Mouse (Mus musculus) telencephalon, adult 2 months (tissue): ENCODE data around the gene Sun2.

Experiments
- DNase-seq: peaks from one replicate; pipeline ENCODE4 v3.0.0-alpha.2; 2011; ENCODE audit warnings: low read depth, low spot score

Sun2 gene

DNA sequence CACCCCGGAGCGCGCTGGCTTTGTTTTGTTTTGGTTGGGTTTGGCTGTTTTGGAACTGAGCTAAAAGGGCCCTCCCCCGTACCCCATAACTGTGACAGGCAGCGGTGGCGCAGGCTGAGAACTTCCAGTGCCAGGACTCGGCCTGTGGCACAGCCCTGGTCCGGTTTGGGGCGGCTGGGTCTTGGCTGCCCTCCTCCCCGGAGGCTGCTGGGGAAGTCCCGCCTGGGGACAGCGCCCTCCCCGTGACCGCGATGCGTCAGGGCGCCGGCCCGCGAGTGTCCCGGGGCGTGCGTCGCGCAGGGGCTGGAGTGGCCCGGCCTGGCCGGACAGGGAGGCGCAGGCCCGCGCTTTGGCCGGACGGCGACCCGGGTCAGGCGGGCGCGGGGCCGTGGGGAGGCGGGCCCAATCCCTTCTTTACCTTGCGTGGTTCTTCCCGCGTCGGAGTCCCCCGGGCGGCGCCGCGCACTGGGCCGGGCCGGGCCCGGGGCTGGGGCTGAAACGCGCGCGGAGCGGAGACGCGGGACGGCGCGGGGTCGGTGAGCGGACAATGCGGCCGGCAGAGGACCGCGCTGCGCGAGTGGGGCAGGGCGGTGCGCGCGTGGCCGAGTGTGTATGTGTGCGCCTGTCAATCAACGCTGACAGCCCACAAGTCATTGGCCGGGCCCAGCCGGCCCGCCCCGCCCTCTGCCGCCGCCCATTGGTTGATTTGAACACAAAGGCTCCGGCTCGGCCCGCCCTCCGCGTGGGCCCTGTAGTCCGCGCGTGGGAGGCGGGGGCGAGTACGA lies at the start of gene Sun2:
TSS of gene Sun2 (minus strand) at position 616 of the 785 bp plus-strand sequence.
- DNase-seq, result peak; percentile 74

DNA sequence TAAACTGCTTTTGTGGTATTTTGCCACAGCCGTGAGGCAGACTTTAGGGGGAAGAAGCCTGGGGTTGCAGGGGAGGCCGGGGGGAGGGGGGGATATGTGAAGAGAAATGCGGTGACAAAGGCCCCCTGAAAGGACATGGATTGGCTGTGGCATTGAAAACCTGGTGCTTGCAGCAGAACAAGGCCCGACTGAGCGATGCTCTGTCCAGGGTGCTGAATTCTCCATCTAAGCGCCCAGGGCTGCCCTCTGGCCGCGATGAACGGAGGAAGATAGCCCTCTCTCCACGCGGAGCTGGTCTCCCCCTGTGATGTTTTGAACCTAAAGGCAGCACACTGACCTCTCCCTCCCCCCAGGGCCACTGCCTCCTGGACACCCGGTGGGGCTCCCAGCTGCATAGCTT lies 49.2 kb upstream of the Sun2 start:
- DNase-seq, result no peak

DNA sequence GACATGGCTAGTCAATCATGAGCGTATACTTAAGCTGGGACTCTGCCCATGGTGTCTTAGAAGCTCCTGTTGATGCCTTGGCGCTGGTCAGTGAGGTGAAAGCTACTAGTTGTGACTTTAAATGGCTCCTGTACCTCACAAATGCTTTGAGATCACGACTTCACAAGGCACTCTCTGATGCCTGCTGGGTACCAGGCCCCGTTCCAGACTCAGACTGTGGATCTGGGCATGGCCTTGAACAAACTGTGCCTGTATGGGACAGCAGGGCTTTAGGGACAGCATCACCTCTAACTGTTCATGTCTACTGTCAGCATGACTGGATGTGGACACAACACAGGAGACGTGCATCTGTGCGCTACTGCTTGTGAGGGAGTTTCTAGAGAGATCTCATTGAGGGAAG lies 48.6 kb upstream of the Sun2 start:
- no peak for DNase-seq

DNA sequence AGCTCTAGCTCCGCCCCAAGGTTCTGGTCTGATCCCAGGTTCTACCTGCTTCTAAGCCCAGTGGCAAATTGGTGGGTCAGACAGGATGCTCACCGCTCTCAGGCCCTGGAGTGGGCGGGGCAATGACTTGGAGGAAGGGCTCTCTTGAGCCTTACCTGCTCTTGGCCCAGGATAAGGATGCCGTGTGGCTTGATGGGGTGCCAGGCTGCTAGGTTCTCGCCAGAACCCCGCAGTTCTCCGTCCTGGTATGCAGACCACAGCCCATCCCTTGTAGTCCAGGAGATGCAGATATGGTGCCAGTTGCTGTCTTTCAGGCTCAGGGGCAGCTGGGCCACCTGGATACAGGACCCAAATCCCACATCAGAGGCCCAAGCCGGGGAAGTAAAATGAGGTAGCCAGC lies 47.8 kb upstream of the Sun2 start:
- no peak for DNase-seq

DNA sequence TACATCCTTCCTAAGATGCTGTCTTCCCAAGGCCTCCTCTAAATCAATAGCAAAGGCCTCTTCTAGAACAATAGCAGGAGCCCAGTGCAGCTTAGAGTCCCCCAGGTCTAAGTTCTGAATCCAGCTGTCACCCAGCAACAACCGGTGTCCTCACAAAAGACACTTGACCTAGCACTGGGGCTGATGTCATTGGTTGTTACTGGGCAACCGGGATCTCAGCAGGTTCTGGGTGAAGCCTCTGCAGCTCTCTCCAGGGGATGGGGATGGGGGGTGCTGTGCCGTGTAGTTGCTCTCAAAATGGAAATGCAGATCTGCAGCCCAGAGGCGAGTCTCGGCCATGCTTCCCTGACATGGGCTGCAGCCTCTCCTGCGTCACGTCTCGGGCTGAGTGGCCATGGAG lies 45.5 kb upstream of the Sun2 start:
- DNase-seq, result no peak

DNA sequence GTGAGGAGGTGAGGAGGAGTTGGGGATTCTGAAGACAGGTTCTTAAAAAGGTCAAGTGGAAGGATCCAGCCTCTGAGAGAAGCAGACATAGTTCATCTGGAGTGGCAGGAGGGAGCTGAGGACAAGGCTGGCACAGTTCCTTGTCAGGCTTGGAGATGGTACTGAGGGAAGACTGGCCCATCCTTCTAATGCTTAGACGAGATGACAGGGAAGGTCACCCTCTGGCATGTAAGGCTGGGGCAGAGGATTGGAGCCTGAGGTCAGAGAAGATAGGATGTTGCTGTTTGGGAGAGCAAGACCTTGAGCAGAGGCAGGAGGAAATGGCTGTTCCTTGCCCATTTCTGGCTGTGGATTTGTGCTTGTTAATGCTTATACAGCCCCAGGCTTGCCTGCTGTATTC lies 42.7 kb upstream of the Sun2 start:
- no peak for DNase-seq

DNA sequence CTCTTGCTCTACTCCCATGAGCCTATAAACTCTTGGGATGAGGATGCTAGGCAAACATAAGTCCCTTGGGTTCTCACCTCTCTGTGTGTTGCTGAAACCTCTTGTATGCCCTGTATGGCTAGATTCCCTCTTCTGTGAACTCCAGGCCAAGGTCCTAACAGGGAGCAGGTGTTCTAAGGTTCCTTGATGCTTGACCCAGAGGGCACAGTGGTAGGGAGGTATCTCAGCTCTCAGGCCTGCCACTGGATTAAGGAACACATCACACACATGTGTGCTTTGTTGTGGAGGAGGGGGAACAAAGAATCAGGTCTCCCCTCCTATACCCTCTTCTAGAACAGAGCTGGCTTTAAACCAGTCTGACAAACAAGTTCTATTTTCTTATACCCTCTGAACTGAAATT lies 35.4 kb upstream of the Sun2 start, which contains the start of gene Dnal4:
TSS of gene Dnal4 (minus strand) at position 101 of the 400 bp plus-strand sequence.
- DNase-seq, result no peak

DNA sequence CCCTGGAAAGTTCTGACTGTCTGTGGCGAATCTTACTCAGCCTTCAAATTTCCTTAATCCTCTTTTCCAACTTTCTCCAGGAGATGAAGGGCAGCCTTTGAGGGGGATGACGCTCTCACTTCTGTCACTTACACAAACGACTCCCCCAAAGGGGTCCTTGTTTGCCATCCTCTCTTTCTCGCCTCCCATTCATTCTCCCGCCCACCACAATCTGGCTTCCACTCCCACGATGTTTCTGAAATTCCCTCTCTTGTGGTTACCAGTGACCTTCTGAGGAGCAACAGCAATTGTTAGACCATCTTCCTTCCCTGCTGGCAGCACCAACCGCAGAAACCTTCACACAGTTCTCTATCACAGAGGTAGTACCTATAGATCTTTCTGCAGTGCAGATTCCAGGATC lies 33.3 kb upstream of the Sun2 start:
- no peak for DNase-seq

DNA sequence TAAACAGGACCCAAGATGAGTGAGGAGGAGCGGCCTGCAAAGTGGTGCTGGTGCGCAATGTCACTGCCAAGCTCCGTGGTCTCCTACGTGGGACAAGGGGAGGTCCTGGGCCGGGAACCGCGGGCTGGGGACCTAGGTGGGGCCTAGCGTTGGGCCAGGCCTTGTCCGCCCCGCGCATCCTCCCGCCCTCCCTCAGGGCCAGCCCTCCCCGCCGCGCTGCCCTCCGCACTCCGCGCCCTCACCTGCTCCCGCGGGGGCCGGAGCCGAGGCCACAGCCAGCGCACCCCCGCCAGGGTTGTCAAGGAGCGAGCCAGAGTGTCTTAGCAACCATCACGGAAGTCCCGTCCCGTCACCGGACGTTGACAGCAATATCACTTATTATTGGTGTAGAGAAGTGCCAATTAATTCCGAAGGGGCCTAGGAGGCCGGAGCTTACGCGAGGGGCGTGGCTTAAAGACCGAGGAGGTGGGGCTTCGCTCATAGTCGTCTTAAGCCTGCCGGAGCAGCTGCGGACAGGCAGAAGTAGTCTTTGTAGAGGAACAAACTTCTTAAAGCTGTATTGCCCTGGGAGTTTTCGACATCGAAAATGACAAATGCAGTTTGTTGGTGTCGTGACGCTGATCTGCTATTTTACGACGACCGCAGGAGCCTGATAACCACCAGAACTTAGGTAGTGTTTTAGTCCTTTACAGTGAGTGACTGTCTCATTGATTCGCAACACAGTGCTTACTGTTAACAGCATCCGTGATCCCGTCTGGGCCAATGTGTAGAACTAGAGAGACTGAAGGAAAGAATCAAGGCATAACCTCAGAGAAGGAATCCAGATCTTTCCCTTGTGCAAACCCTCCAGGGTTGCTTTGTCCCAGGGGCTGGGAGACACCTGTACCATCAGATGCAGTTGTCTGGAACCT lies 32.0 kb upstream of the Sun2 start:
- DNase-seq, result peak; percentile 99

DNA sequence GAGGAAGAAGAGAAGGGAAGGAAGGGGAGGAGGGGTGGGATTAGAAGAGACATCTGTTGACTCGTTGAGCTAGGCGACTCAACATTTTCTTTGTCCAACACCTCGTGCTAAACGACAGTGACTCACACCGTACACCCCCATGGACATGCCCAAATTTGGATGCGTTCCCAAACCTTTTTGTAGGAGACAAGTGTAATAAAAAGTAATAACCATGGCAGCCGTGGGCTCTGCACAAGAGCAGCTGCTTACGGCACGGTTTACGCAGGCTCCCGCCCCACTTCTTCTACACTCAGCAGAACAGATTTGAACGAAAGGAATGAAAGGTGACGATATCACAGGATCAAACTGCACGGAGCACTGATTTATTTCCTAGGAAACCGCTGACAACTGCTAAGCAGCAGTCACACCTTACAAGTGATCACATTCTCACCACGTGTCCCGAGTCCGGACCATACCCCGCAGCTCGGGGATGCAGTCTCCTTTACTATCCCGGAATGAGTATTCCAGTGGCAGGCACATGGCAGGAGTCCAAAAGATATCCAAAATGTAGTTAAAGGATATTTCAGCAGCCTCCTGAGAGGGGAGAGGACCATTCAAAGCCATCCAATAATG lies 28.4 kb upstream of the Sun2 start:
- DNase-seq, result peak; percentile 91

DNA sequence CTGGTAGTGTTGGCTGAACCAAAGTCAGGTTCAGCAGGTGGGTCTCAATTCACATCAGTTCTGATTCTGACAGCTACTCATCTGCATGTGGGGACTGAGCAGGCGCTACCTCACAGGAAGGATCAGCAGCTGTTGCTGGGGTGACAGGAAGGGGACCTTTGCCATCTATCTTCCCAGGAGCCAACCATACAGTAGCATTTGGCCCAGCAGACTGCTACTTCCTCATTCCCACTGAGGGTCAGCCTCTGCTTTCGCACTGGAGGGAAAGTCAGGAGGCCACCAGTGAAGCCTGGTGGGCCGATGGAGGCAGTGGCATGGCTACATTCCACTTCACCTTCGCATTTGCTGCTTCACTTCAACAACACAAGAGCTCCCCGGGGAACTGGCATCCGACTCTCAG lies 26.0 kb upstream of the Sun2 start:
- DNase-seq, result no peak

DNA sequence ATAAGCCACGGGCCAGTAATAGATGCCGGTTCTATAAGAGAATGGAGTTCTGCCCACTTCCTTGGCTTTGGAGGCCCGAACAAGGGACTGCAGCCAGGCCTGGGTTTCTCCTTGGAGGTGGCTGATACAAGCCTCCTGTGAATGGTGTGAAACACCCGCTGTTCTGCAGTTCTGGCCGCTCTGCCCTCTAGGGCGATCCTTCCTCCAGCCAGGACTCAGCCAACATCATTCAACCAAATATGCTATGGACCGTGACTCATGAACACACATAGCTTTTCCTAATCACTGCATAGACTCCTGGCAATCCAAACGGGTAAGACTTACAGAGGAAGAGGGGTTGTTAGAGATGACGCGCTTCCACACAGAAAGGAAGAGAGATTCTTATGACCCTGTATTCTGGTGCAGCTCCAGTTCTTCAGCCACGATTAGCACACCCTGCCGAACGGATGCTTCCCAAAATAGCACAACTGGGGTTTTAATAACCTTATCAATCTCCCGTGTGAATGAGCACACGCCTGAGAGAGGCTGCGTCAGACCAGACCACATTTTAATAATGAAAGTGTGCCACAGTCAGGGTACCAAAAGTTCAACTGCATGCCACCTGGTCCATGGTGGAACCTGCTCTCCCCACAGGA lies 25.1 kb upstream of the Sun2 start:
- DNase-seq, result no peak

DNA sequence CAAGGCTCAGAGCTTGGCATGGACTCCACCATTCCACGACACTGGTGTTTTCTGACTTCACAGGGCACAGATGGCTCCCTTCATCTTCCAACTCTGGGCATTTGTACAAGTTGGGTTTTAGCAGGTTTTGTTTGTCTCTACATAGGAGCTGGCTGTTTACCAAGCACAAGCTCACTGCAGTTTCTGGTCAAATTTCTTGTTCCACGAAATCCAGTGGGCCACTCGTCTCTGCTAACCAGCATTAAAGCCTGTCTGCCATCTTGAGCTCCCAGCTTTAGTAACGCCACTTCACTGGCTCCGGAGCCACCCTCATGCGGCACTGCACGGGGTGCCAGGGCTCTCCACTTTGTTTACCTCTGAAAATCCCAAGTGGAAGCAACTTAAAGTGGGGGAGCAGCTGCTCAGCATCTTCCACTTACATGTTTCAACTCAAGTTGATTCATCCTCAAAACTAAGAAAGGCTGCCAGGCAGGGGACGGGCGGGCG lies 24.3 kb upstream of the Sun2 start:
- DNase-seq, result no peak

DNA sequence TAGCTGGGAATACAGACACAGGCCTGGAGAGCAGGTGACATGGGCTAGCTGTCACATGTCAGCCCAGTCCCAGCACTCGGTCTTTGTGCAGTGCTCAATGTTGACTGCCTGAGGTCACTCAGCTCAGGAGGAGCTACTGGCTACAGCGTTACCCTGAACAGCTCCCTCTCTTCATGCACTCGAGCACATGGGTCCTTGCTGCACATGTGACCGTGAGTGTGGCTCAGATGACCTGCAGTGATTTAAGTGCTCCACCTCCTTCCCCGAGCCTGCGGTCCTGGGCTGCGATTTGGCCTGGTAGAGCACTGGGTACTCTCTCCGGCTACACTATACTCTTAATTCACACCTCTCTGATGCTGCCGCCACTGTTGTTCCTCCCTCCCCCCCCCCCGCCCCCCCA lies 23.8 kb upstream of the Sun2 start:
- DNase-seq, result no peak

DNA sequence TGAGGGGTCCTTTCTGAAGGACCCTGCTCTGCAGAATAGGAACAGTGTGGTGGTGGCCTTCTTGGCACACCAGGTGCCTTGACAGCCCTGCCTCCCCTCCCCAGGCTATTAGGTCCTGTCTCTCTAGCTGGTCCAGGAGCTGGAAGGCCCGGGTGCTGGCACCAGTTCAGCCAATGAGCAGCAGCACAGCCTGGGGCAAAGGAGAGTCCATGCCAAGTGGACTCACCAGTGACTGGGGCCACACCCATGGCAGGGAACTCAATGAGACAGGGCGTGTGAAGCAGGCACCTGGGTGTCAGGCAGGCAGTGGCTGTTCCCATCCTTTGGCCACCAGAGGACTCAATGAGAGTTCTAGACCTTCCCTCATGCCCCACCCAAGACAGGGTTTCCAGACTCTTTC lies 23.0 kb upstream of the Sun2 start:
- DNase-seq, result no peak

DNA sequence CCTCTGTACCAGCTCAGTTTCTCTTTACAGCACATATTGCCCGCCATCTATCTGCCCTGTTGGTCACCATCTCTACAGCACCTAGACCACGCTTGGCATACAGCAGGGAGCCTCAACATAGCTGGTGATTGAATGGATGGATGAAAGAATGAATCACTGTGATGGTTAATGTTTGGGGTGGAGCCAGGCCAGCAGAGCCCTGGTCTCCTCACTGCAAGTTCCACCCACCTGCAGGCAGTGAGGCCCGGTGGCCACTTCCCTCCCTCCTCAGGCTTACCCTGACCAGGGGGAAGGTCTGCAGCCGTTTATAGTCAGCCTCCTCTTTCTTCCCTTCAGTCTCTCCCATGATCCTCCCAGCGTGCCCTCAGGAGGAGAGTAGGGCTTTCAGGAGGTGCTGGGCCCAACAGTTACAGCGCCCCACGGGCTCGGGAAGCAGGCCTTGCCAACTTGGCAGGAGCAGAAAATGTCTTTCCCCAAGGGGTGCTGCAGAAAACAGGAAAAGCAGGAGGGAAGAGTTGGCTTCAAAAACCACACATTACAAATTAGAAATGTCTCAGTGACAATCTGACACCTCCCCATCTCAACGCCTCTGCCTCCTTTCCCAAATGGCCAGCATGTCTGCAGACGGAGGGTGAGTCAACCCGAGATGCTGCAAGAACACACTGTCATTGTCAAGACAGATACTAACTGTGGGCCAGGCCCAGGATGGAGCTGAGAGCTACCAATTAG lies 22.4 kb upstream of the Sun2 start:
- peak; percentile 92 for DNase-seq

DNA sequence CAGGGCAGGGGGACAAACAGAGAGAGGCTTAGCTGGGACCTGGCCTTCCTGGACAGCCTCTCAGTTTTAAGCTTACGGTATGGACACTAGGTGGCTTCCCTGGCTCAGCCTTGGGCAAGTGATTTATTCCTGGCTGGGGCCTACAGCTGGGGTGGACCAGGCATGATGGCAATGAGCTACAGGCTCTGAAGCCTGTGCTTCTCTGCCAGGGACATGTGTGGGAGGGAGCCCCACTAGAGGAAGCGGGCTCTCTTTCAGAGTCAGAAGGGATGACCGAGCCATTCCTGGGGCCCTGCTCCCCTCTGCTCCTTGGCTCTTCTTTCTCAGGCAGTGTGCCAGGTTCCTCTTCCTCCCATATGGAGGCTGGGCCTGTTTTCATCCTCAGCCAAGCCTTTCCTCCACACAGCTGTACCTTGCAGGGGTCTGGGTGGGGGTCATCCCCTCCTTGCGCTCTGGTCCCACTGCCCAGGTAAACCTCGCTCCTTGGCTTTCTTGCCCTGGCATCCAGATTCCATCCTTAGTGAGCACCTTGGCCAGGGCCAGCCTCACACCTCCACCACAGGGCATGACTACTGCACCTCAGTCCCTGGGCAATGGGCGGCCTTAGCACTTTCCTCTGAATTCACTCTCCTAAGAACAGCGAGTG lies 21.4 kb upstream of the Sun2 start:
- DNase-seq, result no peak

DNA sequence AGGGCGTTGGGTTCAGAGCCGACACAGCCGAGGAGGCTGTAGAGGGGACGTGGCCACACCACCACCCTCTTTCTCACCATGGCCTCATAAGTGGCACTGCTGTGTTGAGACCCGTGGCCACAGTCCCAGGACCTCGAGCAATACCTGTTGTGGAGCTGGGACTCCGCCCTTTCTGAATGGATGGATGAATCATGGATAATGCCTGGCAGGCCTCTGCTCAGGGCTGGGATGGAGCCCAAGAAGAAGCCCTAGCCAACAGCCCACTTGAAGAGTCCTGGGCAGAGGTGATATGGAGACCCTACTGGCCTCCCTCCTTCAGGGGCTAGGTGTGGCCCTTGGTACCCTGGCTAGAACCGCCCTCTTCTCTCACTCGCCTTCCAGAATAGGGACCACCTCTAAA lies 20.7 kb upstream of the Sun2 start:
- DNase-seq, result no peak

DNA sequence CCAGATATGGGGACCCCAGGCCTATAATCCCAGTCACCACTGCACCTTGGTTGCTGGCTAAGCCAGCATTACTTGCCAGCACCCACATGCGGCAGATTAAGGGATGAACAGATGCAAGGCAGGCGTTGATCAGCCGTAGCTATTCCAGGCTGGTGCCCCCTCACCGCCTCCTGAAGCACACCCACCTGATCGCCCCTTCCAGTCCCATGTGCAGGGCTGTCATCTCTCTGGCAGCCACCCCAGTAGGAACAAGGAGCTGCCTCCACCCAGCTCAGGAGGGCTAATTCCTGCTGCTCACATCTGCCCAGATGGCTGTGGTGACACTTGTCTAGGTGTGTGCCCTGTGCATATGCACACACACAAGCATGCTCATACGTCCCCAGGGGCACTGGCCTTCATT lies 18.6 kb upstream of the Sun2 start:
- DNase-seq, result no peak

DNA sequence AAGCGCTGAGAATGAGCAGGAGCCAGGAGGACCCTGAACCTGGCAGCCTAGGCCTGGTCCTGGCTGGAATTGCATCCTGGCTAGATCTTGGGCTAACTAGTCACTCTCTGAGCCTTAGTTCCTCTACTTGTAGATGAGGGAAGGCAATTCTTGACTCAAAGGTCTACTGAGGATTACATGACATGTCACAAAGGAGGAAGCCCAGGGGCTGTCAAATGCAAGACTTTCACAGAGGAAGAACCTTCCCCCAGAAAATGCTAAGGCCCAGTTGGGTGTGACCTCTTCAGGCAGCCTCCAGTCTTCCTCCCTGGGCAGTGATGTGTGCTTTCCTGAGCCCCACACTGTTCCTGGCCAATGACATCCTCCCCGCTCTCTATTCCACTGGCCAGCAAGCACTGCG lies 14.8 kb upstream of the Sun2 start:
- DNase-seq, result no peak
